ENCODE assay signal across 12 mouse cellular contexts in the genomic region with DNA sequence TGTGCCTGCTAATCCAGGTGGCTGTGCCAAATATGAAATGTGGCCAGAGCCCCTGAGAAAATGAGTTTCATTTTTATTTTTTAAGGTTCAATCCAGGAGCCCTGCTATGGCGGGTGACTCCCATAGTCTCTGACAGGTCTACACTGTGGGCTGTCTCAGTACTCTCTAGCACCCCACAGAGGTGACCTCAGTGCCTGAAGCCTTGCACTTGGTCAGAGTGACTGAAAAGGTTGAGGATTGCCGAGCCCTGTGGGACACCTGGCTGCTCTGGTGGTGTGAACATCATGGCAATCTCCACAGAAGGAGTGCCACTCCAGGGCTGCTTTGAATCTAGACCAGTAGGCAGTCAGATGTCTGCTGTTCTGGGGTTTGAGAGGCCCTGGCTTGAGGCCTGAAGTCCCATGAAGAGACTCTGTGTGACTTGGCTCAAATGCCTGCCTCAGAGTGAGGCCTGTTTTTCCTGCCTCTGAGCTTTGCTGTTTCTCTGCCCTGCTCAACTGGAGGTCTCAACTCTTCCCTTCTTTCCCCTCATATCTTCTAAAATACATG. TPM values are rescaled to one million over a fixed set of nuclear protein-coding genes. Genes with fewer than 3 reads are reported as not detected.
DNase-seq lines count a peak whose midpoint lies in the region; ATAC-seq and TF ChIP-seq lines count a peak whose summit lies in the region.
"Had no signal": no experiment of that assay in that cellular context is flagged by ENCODE, and none has a peak within 500 bp of the region (broad histone marks: within the 10 kb centered on the region; RNA-seq: fewer than 3 reads in every experiment).

No protein-coding gene starts in this region.

- no peak overlapping the region for H3K4me3 ChIP-seq in heart, adult 2 months
- H3K4me3 ChIP-seq in liver, embryonic 14.5 days (ENCODE audit: insufficient read depth in 1 of 2, low read depth in 2 of 2, low read length in 2 of 2), result no peak overlapping the region
- no peak overlapping the region for H3K4me3 ChIP-seq in liver, embryonic 12.5 days
- H3K4me3 ChIP-seq: myocyte had no signal

- no peak overlapping the region for H3K4me2 ChIP-seq in liver, embryonic 14.5 days (ENCODE audit: low read depth)
- H3K4me2 ChIP-seq in liver, embryonic 12.5 days, result no peak overlapping the region
- H3K4me2 ChIP-seq: lung, embryonic 14.5 days had no signal

- H3K79me2 ChIP-seq in heart, adult 2 months (replicated peaks; ENCODE audit: control insufficient read depth, insufficient read depth, low read length), result no peaks in the 10 kb centered on the region

- DNase-seq in heart, adult 2 months, result peak in 1 of 2 experiments; percentile 73
- no peak for DNase-seq in heart, postnatal 4 days
- DNase-seq in liver, embryonic 14.5 days (ENCODE audit: low read depth in 3 of 3, low spot score in 3 of 3), result no peak
- DNase-seq in adipocyte (ENCODE audit: low spot score), result peak; percentile 41
- peak; percentile 47 to 68 for DNase-seq in heart, postnatal 10 days
- no peak for DNase-seq in thymus, postnatal 10 days (ENCODE audit: low spot score in 2 of 2)
- no peak for DNase-seq in left cerebral cortex, postnatal 14 days (ENCODE audit: low spot score in 2 of 2)
- DNase-seq: embryo, embryonic 11 days; lung, embryonic 14.5 days had no signal

- H3K4me1 ChIP-seq in heart, adult 2 months (ENCODE audit: control insufficient read depth, insufficient read depth, low read length), result peaks cover 10% of the 10 kb centered on the region
- peaks cover 0 to 7% of the 10 kb centered on the region in 2 experiments; a peak in 2 of 4 replicates for H3K4me1 ChIP-seq in liver, embryonic 14.5 days (replicated peaks; ENCODE audit: control insufficient read depth in 2 of 2, insufficient read depth in 2 of 2, low read length in 1 of 2)
- H3K4me1 ChIP-seq in liver, embryonic 12.5 days, result peaks cover 20% of the 10 kb centered on the region

- H3K9ac ChIP-seq in heart, adult 2 months (ENCODE audit: low read depth, low read length), result no peak overlapping the region
- H3K9ac ChIP-seq in liver, embryonic 14.5 days (replicated peaks), result no peak overlapping the region
- H3K9ac ChIP-seq in liver, embryonic 12.5 days, result no peak overlapping the region
- H3K9ac ChIP-seq: lung, embryonic 14.5 days had no signal

- H3K9me3 ChIP-seq in liver, embryonic 14.5 days (ENCODE audit: control insufficient read depth, low read length), result no peaks in the 10 kb centered on the region
- H3K9me3 ChIP-seq in liver, embryonic 12.5 days (replicated peaks), result no peaks in the 10 kb centered on the region

- WGBS in heart, adult 2 months, result 60% methylated on average over 2 of the region's 2 CpGs
- WGBS in liver, embryonic 14.5 days (ENCODE audit: insufficient replicate concordance), result 51% methylated on average over 2 of the region's 2 CpGs
- 77% methylated on average over 2 of the region's 2 CpGs for WGBS in liver, embryonic 12.5 days (ENCODE audit: insufficient replicate concordance)

- no peaks in the 10 kb centered on the region for H3K27me3 ChIP-seq in heart, adult 2 months (ENCODE audit: control insufficient read depth, insufficient read depth, low read length)
- no peaks in the 10 kb centered on the region for H3K27me3 ChIP-seq in liver, embryonic 14.5 days (ENCODE audit: control insufficient read depth, insufficient read depth, low read length)
- H3K27me3 ChIP-seq in liver, embryonic 12.5 days (replicated peaks), result no peaks in the 10 kb centered on the region

- no peaks in the 10 kb centered on the region for H3K36me3 ChIP-seq in heart, adult 2 months (ENCODE audit: control insufficient read depth, insufficient read depth, low read length)
- no peaks in the 10 kb centered on the region for H3K36me3 ChIP-seq in liver, embryonic 14.5 days (replicated peaks; ENCODE audit: control insufficient read depth, insufficient read depth, low read depth)
- H3K36me3 ChIP-seq in liver, embryonic 12.5 days, result peaks cover 2% of the 10 kb centered on the region; the same call in 1 of the 2 replicates

- intact Hi-C loops in heart, adult 2 months (cut with DNase I), result loop anchor here (2.0 kb wide), 1 partner anchor 51 kb away; no protein-coding TSS in a partner anchor
- intact Hi-C loops in heart, postnatal 10 days (cut with DNase I), result no loop called here
- intact Hi-C loops in left cerebral cortex, postnatal 14 days (cut with DNase I), result no loop called here

- peak; percentile 46 for TF ChIP-seq CTCF in heart, adult 2 months (IDR thresholded peaks at IDR 0.05)
- TF ChIP-seq CTCF in liver, embryonic 14.5 days (IDR thresholded peaks at IDR 0.05; ENCODE audit: low read depth), result 0 out of 2 replicates have a peak, but pooled peaks have one; percentile 6

- peak overlapping the region; percentile 53 for H3K27ac ChIP-seq in heart, adult 2 months
- H3K27ac ChIP-seq in liver, embryonic 14.5 days, result no peak overlapping the region
- no peak overlapping the region for H3K27ac ChIP-seq in liver, embryonic 12.5 days

- ATAC-seq in liver, embryonic 14.5 days (ENCODE audit: insufficient read depth), result no peak
- no peak for ATAC-seq in liver, embryonic 12.5 days
- ATAC-seq: intestine, embryonic 16.5 days had no signal

- peak; percentile 89 for TF ChIP-seq EP300 in heart, adult 2 months (IDR thresholded peaks at IDR 0.05; ENCODE audit: insufficient read depth, low read depth, low read length)
- TF ChIP-seq EP300 in liver, embryonic 14.5 days (IDR thresholded peaks at IDR 0.05; ENCODE audit: low read depth), result no peak

- 0 out of 2 replicates have a peak, but pooled peaks have one; percentile 18 for TF ChIP-seq POLR2A in heart, adult 2 months (IDR thresholded peaks at IDR 0.05; ENCODE audit: insufficient read depth, low read depth, low read length)

RNA-seq across cellular contexts. Expression of gene Dapk1, which starts 52.3 kb away (rescaled TPM):
- total RNA-seq in heart, adult 2 months (2021), result 10 to 100 TPM; 26.3 to 27.1 TPM
- polyA plus RNA-seq in heart, adult 2 months (2012; rRNA removed), result 26.0 and 35.2 TPM in 2 replicates
- 10 to 100 TPM; 15.9 to 22.7 TPM for total RNA-seq in heart, postnatal 4 days (2021)
- 5.6 and 7.1 TPM in 2 replicates for polyA plus RNA-seq in liver, embryonic 14.5 days (2012; rRNA removed)
- polyA plus RNA-seq in liver, embryonic 14.5 days (2014; fragmentation: Nextera tagmentation; extraction: Ambion mirVana), result 4.5 and 4.8 TPM in 2 replicates
- 8.8 and 9.4 TPM in 2 replicates for polyA plus RNA-seq in liver, embryonic 12.5 days (2016; fragmentation: Nextera tagmentation; extraction: Ambion mirVana)
- 10 to 100 TPM; 25.4 to 25.9 TPM for total RNA-seq in heart, postnatal 10 days (2021)
- total RNA-seq in left cerebral cortex, postnatal 14 days (2021), result 10 to 100 TPM; 78.6 to 89.5 TPM

Comparison
In these comparisons a context has a peak if more than half of its experiments do, and no peak if none do; other contexts are left out.
1. DNase-seq: peak in adipocyte (single experiment) and heart, postnatal 10 days (2 of 2); none in heart, postnatal 4 days (single experiment), liver, embryonic 14.5 days (0 of 3), thymus, postnatal 10 days (0 of 2) and left cerebral cortex, postnatal 14 days (0 of 2).